Mouse (Mus musculus) adrenal gland, adult 2 months (tissue): Measurements from ENCODE around the gene Bloc1s1. TPM values are rescaled to one million over a fixed set of nuclear protein-coding genes. Genes with fewer than 3 reads are reported as not detected.

Experiments used
- DNase-seq: peaks from one replicate; pipeline ENCODE4 v3.0.0; 2021
- long read RNA-seq: library from polyadenylated mRNA; stranded (forward); transcript quantifications from one replicate; pipeline ENCODE4 v2.0.0, GENCODE M21; 2021
- polyA plus RNA-seq: library from polyadenylated mRNA; depleted of rRNA; stranded (reverse); fragments of >200 nt; gene quantifications from 2 replicates; pipeline ENCODE4 v1.2.3, GENCODE M21; 2012; rRNA removed
- total RNA-seq, 2 experiments: library from RNA; stranded (reverse); gene quantifications; 2 replicates each; pipeline ENCODE4 v1.2.3; 2021

The Bloc1s1 gene
- 100 to 1,000 TPM; 174 to 223 TPM for total RNA-seq
- 99.2 and 115 TPM in 2 replicates for polyA plus RNA-seq
- long read RNA-seq, transcript Bloc1s1-201 (4 exons, 550 nt), result major isoform, 94 of 110 reads
- long read RNA-seq, partial matches to known transcripts, result 15 of 110 reads
- long read RNA-seq, other reads (novel, unspliced or antisense), result 1 of 110 reads

DNA sequence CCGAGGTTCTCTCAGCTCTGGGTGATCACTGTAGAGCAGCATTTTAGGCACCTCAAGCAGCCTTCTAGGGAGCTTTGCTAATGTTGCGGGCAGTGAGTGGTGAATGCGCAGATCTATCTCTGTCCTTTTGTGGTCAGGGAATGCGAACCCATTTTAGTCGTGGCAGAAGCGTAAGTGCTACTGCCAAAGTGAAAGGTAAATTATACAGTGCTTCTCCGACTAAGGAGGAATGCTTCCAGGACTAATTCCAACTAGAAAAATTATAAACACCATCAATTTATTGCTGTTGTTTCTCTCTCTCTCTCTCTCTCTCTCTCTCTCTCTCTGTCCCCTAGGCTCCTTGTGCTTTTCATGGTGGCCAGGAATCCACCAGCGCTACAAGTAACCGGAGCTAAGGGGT is at the start of gene Bloc1s1:
Bloc1s1 (minus strand) TSS at position 101 of the 400 bp plus-strand sequence.
- no peak for DNase-seq

GRCm38 (mm10) chr10:128972841-128973240 is 49.0 kb upstream of the Bloc1s1 start:
- no peak for DNase-seq

GRCm38 (mm10) chr10:128970740-128971250 is 47.0 kb upstream of the Bloc1s1 start:
- DNase-seq, result no peak

DNA sequence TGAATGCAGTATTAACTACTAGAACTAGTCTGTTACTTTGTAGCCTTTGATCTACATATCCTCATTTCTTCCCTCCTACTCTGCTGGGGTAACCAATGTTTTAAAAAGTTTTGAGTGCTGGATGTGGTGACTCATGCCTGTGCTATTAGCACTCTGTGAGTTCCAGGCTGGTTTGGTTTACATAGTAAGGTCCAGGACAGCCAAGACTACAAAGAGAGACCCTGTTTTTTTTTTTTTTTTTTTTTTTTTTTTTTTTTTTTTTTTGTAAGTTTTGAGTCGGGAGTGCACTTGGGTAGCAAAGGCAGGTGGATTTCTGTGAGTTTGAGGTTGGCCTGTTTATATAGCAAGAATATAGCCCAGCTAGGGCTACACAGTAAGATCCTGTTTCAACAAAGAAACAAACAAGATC is 44.5 kb upstream of the Bloc1s1 start:
- no peak for DNase-seq

GRCm38 (mm10) chr10:128965871-128966270 is 42.0 kb upstream of the Bloc1s1 start:
- no peak for DNase-seq

- no peak for DNase-seq
Observed at GRCm38 (mm10) chr10:128964961-128965360, 41.1 kb upstream of the Bloc1s1 start.

DNA sequence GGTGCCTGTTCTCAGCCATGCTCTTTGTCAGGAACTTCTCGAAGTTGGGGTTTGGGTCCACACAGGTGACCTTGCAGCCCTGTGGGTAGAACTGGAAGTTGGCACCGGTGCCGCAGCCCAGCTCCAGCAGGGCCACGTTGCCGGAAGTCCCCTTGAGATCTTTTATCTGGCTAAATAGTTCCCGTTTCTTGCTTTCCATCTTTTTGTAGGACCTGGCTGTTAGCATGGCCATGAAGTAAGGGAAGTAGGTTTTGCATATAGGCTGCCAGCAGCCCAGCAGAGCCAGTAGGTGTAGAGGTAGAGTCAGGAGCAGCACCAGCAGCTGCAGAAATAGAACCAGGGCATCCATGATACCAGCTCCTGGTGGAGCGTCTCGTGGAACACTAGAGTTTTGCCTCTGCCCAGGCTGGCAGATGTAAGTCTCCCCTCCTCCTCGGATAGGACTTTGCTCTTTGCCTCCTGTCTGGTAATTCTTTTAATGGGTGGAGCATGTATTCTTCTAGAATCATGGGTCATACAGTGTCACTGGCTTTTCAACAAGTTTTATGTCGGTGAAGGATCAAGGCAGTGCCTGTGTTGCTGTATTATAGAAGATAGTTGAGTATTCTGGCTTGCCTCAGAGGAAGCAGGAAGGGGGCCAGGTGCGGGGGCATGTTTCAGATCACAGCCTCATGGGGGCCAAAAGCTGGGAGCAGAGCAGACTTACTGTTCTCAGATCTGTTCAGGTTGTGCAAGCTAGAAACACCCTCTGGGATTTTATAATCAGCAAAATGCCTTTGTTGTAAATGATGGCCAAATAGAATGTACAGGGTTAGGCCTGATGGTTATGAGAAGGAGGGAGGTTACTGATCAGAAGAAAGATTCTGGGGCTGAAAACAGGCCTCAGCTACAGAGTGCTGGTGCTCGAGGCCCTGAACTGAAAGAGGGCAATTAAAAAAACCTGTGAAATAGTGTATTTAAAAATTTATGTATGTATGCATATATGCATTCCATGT is 37.1 kb upstream of the Bloc1s1 start, which contains the start of gene Mettl7b:
Mettl7b (minus strand) TSS at position 399 of the 995 bp plus-strand sequence.
- no peak for DNase-seq

DNA sequence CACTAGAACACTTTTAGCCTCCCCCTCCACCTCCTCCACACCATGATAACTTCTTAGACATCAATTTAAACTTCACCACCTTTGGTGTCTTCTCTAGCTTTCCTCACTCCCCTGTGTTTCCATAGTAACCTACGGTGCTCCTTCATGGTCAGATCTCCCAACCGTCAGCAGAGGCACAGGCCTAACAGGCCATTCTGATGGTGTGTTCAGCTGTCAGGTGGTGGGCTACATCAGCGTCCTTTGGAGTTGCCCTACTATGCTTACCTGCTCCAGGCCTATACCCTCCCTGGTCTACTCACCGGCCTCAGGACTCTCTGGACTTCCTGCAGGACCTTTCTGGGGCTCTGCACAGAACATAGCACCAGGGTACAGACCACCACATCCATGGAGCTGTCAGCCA is 36.3 kb upstream of the Bloc1s1 start:
- DNase-seq, result no peak

DNA sequence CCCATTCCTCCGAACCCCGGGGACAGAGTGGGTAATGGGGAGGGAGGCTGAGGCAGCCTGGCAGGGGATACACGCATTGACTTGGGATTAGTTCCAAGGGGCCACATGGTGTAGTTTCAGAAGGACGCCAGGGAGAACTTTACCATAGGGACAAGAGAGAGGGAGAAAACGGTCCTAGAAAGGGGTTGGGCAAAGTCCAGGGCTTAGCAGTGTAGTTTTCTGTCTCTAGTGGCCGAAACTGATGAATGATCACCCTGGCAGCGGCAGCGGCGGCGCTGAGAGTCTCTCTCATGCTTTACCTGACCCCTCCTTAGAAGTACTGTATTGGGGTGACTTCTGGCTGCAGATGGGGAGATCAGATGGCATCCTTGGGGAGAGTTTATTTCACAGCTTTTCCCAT is 34.5 kb upstream of the Bloc1s1 start:
- DNase-seq, result no peak

GRCm38 (mm10) chr10:128950208-128950887 is 26.5 kb upstream of the Bloc1s1 start:
- DNase-seq, result no peak

DNA sequence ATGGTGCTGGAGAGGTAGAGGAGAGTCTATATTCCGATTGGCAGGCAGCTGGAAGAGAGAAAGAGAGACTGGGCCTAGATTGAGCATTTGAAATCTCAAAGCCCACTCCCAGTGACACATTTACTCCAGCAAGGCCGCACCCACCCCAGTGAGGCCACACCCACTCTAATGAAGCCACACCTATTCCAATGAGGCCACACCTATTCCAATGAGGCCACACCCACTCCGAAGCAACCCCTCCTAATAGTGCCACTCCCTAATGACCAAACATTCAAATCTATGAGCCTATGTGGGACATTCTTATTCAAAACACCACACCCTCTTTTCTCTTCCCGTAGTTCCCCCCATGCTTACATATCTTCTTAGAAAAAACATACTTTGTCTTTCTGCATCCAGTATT is 23.7 kb upstream of the Bloc1s1 start:
- no peak for DNase-seq

DNA sequence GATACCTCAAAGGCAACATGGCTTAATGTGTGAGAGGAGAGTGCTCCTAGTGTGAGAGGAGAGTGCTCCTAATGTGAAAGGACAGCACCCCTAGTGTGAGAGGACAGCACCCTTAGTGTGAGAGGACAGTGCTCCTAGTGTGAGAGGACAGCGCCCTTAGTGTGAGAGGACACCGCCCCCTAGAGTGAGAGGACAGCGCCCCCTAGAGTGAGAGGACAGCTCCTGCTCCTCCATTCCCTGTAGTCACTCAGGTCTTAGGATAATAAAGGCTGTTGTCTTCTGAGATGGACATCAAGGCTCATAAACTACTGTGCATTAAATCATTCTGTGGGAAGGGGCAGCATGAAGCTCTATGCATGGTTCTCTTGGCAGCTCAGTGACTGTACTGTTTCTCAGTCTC is 21.8 kb upstream of the Bloc1s1 start:
- peak; percentile 36 for DNase-seq

DNA sequence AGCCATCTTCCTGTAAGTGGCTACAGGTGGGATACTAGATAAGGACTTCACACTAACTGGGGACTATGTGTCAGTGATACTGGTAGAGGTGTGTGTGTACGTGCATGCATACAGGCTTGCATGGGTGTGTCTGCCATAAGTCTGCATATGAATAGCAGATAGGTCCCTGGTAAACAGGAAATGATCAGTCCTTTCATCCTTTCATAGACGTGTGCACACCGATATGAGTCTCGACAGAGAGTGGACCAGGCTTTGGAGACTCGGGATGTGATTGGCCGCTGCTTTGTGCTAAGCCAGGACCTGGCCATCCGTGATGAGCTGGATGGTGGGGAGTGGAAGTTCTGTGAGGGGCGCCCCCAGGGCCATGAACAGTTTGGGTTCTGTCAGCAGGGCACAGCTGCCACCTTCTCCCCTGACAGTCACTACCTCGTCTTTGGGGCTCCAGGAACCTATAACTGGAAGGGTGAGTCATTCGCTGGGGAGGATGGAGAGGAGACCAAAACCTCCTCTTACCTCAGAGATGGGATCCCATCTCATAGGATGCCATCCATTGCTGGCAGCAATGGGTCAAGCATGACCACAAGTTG is 16.7 kb upstream of the Bloc1s1 start:
- DNase-seq, result no peak

DNA sequence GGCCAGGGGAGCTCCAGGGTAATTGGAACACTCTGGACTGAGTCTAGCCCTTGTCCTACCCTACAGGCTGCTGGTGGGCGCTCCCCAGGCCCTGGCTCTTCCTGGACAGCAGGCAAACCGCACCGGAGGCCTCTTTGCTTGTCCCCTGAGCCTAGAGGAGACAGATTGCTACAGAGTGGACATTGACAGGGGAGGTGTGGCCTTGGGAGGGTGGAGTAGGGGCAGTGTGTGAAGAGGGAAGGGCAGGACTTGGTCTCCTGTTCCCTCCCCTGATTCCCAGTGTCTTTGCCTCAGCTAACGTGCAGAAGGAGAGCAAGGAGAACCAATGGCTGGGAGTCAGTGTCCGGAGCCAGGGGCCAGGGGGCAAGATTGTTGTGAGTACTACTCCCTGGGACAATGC is 15.1 kb upstream of the Bloc1s1 start:
- DNase-seq, result peak; percentile 27

- DNase-seq, result peak; percentile 76
Observed at GRCm38 (mm10) chr10:128938457-128938856, 14.6 kb upstream of the Bloc1s1 start.

DNA sequence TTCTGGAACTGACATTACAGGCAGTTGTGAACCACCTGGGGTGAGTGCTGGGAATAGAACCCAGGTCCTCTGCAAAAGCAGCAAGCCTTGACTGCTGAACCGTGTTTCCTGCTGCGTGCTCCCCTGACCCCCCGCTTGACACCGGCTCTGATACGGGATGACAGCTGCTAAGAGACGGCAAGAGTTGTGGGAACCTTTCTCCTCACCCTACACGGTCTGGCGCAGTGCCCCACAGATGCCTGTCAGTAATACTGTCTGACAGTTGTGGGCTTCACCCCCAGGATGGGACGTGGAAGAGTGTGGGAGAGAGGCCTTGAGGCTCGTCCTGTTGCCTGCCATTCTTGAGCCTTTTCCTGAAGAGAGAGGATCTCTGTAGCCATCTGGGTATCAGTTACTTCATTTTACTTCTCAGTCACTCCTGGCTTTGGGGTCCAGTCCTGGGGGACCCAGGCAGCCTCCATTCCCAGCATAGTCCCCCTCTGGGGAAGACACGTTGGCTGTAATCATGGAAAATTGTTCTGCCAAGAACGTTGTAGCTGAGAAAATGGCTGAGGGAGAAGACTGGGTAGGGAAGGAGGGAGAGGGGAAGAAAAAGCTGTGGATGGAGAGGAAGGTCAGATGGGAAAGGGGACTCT is 14.0 kb upstream of the Bloc1s1 start:
- no peak for DNase-seq

DNA sequence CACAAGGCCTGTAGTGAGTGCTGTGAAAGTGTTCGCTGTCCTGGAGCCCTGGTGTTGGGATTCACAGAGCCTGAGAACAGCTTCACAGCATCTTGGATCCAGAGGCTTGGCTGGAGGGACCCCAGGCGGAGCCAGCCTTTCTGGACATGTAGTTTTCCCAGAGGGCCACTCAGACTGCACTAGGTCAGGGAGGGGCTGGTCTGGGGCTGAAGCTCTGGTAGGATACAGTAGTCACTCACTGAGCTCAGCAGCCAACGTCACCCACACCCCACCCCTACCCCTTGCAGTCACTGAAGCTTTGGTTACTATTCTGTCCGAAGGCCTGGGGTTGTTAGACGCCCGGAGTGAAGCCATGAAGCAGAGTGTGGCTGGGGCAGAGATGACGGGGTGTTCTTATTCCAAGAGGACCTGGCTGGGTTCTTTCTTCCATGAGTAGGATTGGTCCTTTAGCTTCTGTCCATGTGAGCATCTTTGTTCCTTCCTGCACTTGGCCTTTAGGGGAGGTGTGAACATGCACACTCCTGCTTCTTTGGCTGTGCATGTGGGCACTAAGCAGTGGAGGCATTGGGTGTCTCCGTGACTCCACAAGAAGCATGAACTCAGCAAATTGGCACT is 12.1 kb upstream of the Bloc1s1 start:
- no peak for DNase-seq

GRCm38 (mm10) chr10:128934997-128935787 is 11.4 kb upstream of the Bloc1s1 start:
- no peak for DNase-seq

- DNase-seq, result no peak
Observed at GRCm38 (mm10) chr10:128933976-128934721, 10.3 kb upstream of the Bloc1s1 start.
